Mouse (Mus musculus): Measurements from ENCODE around the gene Ugt1a1.
"Not testable (repeated sequence)": the region's sequence is repeated elsewhere in the genome, so short reads cannot be mapped to it uniquely, and the experiment has no call there.

The Ugt1a1 gene

DNA sequence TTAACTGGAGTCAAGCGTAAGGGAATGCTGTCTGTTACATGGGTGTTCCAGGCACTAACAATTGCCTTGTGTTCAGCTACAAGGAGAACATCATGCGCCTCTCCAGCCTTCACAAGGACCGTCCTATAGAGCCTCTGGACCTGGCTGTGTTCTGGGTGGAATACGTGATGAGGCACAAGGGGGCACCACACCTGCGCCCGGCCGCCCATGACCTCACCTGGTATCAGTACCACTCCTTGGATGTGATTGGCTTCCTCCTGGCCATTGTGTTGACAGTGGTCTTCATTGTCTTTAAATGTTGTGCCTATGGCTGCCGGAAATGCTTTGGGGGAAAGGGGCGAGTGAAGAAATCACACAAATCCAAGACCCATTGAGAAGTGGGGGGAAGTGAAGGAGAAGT is 6.3 kb downstream of the Ugt1a1 start:
- peak; percentile 9 for DNase-seq (ENCODE audit: inconsistent ontology term)

DNA sequence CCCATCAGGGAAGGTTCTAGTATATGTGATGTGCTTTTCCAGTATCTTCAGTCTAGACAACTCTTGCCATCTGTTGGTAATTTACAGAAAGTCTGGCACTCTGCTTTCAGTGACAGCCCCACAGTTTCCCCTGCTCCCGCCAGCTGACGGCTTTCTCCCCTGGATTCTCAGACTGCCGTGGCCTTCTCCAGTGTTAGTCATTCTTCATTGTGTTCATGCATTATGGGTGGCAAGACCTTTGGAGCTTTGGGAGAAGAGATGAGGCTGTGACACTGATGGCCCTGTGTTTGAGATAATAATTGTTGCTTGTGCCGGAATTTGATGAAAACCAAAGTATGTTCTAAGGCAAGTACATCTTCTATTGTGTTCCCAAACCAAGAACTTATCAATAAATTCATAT is 6.8 kb downstream of the Ugt1a1 start:
- no peak for DNase-seq (ENCODE audit: inconsistent ontology term)

DNA sequence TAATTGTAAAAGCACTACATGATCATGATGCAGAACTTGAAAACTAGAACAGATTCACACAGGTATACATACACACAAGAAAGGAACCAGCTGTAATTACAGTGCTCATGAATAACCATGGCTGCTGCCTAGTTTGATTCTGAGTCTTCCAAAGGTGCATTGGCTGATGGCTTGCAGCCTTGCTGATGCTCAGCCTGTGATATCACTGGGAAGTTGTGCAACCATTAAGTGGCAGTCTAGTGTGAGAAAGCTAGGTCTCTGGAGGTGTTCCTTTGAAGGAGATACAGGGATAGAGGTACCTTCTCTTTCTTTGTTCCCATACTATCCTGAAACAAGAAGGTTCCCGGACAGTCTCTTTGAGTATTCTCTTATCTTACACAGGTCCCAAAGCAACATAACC is 7.3 kb downstream of the Ugt1a1 start:
- DNase-seq (ENCODE audit: inconsistent ontology term) = peak; percentile 19

DNA sequence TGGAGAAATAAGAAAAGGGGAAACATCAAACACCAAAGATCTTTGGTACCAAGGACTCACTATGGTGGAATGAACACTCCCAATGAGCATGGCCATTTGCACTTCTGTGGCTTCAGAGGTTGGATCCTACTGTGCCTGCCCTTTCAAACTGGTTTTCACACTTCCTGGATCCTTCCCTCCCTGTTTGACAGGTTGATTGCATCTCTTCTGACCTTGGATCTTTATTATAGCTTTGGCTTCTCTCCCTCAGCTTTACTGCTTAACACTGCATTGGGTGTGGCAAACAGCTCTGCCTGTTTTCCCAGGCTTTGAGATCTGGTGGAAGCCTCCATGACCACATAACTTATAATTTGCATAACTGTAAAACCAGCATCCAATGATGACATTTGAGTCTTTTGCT is 8.6 kb downstream of the Ugt1a1 start:
- DNase-seq (ENCODE audit: inconsistent ontology term) = peak; percentile 13

DNA sequence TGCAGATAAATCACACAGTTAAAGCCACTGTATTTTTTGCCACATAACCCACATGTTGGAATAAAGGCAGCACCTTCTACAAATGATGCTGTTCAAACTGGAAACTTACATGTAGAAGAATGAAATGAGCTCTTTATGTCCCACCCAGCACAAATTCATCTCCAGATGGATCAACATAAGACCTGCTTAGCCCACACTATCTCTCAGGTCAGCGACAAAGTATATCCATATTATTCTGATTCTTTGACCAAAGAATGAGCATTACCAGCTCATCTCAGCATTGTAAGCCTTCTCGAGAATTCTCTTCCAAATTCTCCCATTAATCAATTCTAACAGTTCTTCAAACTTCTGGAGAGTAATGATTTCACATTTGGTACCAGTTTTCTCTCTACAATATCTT is 10.5 kb downstream of the Ugt1a1 start:
- no peak for DNase-seq (ENCODE audit: inconsistent ontology term)

DNA sequence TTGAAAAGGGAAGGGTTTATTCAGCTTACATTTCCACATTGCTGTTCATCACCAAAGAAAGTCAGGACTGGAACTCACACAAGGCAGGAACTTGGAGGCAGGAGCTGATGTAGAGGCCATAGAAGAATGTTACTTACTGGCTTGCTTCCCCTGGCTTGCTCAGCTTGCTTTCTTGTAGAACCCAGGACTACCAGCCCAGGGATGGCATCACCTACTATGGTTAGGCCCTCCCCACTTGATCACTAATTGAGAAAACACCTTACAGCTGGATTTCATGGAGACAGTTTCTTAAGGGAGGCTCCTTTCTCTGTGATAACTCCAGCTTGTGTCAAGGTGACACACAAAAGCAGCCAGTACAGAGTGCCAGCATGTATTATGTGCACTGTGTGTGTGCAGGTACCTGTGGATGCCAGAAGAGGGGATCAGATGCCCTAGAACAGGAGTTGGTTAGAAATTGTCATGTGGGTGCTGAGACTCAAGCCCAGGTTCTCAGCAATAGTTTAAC is 11.3 kb downstream of the Ugt1a1 start:
- DNase-seq (ENCODE audit: inconsistent ontology term) = not testable (repeated sequence)

DNA sequence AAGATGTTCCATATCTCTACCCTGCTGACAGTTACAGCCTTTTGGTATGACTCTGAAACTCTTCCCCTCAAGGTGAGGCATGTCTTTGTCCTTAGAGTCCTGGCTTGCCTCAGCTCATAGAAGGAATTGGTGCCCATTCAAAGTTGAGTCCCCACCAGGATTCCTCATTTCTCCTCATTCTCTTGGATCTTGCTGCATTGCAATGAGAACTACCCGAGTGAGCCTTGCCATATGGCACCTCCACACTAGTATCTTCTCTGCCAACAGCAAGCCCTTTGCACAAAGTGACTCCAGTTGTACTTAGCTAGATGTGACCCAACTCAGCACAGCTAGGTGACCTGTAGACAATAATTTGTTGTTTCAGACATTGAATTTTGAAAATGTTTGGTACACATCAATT is 11.8 kb downstream of the Ugt1a1 start:
- DNase-seq (ENCODE audit: inconsistent ontology term) = no peak

DNA sequence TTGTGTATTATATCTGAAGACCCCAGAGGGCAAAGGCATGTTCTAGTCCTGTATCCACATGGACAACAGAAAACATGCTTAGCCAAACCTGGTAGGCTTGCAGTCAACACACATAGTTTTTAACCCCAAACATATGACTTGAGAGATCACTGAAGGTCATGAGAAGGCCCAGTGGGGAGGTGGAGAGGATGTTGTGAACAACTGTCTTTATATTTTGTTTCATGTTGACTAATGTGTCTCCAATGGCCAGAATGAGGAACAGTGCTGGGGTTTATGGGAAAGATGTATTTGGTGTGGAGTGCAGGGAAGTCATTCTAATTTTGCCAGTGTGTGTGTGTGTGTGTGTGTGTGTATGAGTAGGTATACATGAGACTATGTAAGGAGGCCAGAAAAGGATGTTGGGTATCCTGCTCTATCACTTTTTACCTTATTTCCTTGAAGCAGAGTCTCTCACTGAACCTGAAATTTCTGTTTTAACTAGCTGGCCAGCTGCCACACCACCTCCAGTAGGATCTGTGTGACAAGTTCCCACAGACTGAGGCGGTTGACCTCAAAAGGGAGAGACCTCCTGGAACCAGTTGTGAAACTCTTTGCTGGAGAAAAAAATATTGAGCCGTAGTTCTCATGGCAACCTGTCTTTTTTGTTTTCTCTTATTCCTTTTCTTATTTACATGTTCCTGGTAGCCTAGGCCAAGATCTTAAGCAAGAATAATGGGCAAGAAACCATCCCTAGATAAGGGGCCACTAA is 12.4 kb downstream of the Ugt1a1 start:
- DNase-seq (ENCODE audit: inconsistent ontology term) = no peak

DNA sequence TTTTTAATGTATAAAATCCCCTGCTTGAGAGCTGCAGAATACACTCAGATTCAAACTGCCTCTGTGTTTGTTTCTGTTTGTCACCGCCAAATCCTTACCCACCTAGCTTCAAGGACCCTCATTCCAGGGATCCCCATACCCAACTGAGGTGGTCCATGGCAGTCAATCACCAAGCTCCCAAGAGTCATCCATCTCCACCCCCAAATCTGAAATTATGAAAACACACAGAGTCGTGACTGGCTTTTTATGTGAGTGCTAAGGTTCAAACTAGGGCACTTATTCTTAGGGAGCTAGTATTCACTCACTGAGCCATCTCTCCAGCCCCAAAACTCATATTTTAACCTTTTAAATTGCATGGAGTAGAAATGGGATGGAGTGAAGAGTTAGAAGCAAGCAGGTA is 13.5 kb downstream of the Ugt1a1 start:
- DNase-seq (ENCODE audit: inconsistent ontology term) = not testable (repeated sequence)

DNA sequence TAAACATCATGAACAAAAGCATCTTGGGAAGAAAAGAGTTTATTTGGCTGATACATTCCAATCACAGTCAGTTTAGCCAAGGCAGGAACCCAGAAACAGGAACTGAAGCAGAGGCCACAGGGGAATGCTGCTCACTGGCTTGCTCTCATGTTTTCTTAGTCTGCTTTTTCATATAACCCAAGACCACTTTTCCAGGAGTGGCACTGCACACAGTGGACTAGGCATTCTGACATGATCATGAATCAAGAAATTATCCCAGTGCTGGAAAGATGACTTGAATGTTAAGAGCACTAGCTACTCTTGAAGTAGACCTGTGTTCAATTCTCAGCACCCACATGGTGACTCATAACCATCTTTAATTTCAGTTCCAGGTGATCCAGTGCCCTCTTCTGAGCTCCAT is 14.0 kb downstream of the Ugt1a1 start:
- DNase-seq (ENCODE audit: inconsistent ontology term) = no peak

DNA sequence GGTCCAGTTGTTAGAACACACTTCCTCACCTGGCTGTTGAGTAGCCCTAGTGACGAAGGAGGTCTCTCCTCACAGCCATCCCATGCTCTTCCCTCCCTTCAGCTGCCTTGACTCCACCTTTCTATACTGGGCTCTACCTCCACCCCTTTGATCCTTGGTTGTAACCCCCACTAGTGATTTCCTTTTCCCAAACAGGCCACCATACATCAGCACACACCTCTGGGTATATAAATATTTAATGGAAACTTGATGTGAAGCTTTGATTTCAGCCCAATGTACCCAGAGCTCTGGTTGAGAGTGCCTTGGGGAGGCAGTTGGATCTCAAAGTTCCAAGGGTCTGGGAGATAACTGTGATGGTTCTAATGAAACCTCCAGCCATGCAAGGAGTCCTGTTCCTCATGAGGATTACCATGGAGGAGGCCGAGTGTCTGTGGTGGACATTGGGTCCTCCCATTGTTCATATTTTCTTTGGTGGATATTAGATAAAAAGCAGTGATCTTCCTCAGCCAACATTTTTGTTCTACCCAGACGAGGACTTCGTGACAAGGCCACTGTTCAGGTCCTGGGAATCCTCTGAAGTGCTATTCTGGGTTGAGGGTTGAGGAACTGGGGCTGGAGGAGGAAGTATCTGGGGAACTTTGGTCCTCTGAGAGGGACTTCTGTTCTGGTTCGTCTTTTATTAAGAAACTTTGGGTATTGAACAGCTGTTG is 15.1 kb downstream of the Ugt1a1 start, which contains the start of gene Mroh2a:
Mroh2a (plus strand) TSS at position 317 of the 710 bp plus-strand sequence.
- DNase-seq (ENCODE audit: inconsistent ontology term) = no peak

DNA sequence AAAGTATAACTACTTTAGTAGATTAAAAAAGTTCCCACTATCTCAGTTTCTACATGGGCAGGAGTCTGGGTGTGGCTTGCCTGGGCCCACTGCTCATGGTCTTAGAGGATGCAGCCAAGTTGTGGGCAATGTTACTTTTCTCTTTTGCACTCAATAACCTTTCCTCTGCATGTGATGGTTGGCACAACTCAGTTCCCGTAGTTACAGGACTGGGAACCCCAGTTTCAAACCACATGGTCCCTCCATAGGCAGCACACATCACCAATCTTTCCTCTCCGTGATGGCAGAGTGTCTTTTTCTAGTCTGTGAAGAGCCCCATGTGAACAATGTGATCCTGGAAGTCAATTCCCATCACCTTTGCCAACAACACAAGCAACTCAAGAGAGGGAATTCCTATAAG is 15.7 kb downstream of the Ugt1a1 start:
- DNase-seq (ENCODE audit: inconsistent ontology term) = no peak

DNA sequence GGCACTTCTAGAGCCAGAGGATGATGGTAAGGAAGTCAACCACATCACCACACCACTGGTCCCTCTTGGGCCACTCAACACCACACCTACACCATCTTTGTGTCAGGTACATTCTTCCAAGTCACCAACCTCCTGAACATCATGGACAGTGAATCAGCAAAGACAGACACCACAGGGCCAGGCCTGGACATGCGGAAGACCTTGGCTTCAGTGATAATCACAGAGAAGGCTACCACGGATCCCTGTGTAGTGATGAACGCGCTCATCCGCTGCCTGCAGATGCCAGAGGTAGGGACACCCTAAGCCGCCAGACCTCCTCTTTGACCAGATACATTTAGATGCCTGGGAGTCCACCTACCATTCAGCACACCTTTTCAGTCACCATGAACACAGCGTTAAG is 16.4 kb downstream of the Ugt1a1 start:
- no peak for DNase-seq (ENCODE audit: inconsistent ontology term)

DNA sequence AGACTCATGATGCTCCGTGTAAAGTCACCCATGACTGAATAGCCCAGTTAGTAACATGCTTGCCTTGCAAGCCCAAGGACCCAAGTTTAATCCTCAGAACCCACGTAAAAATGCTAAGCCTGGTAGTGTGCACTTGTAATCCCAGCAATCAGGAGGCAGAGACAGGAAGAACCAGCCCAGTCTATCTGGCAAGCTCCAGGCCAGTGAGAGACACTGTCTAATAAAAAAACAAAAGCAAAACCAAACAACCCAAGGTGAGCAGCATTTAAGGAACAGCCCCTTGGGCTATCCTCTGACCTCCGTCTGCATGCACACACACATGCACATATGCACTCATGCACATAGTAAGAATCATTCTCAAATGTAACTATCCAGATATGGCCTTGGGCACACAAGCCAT is 17.8 kb downstream of the Ugt1a1 start:
- no peak for DNase-seq (ENCODE audit: inconsistent ontology term)

DNA sequence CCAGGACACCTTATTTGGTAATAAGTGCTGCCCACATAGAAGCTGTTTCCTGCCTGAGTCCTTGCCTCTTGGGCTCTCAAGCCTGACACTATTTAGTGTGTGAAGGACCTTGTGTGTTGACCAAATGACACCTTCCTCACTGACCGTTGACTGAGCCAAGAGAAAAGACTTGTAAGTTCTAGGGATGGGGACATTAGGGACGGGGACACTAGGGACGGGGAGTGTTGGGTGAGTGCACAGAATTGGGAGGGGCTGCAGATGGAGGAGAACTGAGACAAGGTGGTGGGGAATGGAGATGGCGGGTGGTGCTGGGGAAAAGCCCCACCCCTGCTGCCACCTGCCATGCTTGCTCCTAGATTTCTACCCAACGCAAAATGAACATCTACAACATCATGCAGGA is 18.2 kb downstream of the Ugt1a1 start:
- DNase-seq (ENCODE audit: inconsistent ontology term) = no peak

DNA sequence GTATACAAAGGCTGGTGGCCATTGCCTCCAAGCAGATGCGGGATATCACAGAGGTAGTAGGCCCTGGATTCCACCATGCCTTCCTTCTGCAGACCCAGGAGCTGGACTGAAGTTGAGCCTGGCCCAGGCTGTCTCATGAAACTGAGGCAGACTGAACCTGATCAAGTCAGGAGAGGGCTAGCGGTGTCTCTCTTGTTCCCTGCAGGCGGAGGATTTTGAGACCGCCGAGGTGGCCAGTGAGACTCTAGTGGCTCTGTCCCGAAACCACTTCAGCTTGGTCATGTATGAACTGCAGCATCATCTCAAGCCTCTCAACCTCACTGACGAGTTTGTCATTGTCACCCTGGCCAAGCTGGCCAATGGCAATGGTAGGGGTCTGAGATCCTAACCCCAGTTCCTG is 18.7 kb downstream of the Ugt1a1 start:
- no peak for DNase-seq (ENCODE audit: inconsistent ontology term)

DNA sequence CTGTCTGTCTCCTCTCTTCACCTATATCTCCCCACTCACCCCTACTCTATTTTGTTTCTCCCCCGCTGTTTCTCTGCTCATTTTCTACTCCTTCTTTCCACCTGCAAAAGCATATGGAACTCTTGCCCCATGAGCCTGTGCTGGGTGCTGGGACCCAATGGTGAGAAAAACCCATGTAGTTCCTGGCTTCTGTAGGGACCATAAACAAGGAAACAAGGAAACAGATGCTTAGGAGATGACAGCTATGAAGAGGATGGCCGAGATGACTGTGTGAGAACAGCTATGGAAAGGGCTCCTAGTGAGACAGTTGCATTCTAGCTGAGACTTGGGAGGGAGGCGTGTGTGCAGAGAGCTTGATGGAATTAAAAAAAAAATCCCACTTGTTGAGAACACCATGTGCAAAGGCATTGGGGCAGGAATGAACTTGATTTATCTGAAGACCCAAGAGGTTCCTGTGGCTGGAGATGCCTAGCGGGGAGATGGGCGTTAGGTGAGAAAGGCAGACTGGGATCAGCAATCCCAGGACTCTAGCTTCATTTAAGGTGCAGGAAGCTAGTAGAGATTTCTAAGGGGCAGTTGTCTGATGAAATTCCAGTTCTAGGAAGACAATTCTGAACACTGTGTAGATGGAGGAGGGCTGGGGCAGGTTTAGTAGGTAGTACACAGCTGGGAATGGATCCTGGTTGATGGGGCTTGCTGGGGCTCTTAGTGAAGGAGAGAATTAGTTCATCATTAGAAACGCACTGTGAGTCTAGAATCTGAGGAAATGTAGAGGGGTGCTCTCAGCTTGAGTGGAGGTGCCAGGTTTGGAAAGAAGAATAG is 19.4 kb downstream of the Ugt1a1 start:
- no peak for DNase-seq (ENCODE audit: inconsistent ontology term)

DNA sequence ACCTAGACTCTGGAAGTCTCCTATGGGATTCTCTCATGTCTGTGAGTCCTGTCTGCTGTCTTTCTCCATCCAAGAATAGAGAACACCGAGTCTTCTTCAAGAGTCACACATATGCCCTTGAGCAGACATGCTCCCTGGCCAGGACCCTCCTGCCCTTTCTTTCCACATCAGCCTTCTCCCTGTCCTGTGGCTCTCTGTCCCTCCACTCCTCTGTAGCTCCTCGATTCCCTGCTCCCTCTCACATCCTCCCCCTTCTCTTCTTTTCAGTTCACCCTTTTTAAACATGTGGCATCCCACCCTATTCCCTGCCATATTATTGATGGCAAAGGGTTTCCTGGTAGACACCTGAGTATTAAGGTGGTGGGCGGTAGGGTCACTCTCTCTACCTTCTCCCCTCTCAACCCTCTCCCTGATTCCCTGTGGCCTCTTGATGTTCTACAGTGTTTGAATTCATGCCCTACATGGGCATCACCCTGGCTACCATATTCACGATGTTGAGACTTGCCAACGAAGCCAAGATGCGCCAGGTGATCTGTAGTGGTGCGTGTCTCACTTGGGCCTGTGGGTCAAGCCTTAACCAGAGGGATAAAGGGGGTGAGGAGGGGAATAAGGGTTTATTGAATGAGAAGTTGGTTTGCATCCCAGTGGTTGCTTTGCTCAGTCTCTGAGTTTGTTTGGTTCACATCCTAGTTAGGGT is 20.2 kb downstream of the Ugt1a1 start:
- no peak for DNase-seq (ENCODE audit: inconsistent ontology term)

DNA sequence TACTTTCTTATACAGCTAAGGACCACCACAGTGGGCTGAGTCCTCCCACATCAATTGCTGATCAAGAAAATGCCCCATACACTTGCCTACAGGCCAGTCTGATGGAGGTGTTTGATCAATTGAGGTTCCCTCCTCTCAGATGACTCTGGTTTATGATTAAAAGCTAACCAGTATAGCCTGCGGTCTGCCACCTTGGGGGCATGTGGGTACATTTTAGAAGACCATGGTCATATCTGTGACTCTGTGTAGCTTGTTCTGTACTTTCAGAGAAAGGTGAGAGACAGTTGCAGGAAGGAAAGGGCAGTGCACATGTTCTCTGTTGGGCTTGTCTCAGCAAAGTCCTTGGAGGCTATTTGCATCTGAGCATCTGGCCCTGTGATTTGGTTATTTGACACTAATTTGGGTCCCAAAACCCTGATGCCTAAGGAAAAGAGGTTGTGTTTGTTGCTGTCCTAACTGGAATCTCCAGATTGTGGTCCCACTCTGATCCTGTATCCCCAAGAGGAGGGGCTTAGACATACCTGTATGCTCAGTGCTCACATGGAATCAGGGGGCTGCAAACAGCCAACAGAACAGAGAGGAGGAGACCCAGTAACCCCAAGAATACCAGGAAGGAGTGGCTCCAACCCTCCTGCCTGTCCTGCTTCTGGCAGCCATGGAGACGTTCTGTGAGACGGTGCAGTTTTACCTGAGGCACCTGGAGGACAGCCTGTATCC is 21.1 kb downstream of the Ugt1a1 start:
- DNase-seq (ENCODE audit: inconsistent ontology term) = no peak

DNA sequence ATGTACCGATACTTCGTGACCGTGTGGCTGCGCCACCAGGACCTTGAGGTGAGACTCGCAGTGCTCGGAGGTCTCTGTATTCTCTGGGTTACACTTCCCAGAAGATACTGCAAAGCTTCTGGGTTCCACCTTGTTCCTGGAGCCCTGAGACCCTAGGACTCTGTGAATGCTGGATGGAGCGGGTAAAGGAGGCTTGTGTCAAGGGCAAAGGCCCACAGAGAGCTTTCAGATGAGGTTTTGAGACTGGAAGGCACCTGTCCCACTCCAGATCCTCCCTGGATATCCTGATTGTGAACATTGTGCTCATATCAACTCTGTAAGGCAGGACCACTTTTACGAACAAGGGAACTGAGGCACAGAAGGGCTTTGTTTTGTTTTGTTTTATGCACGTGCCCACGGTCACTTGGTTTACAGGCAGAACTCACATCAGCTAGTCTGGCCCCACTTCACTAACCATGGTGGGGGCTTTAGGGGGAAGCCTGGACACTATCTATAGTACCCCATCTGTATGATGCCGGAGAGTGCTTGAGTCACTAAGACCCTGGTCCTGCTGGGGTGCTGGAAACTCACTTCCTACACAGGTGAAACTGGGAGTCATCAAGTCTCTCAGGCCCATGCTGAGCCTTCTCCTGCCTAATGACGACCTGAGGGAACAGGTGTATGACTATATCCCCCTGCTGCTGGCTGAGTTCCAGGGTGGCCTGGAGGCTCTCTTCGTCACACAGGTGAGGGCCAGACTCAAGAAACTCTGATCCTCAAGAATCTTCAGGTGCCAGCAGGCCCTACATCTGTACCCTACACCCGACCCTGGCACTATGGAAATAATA is 21.9 kb downstream of the Ugt1a1 start:
- no peak for DNase-seq (ENCODE audit: inconsistent ontology term)
